Mouse (Mus musculus) intestine, embryonic 14.5 days (tissue): ENCODE measurements around the gene 9030025P20Rik. TPM values are rescaled to one million over a fixed set of nuclear protein-coding genes. Genes with fewer than 3 reads are reported as not detected.
"Not testable (repeated sequence)": the region's sequence is repeated elsewhere in the genome, so short reads cannot be mapped to it uniquely, and the experiment has no call there.

Source experiments
- ATAC-seq: fragments of 200-750 bp; cut with Nextera tagmentation; replicated peaks from 2 replicates; pipeline ENCODE4 v1.8.0; 2017; ENCODE audit warnings: low read depth, moderate number of reproducible peaks, moderate TSS enrichment, moderate library complexity; ENCODE audit not compliant: low FRiP score, low TSS enrichment
- DNase-seq: peaks from one replicate; pipeline ENCODE4 v3.0.0-alpha.2; 2018; ENCODE audit warnings: low spot score
- H3K27ac ChIP-seq: fragments of 300-500 bp; sonication (generic); 2 replicates; pipeline ENCODE4 v1.5.1; 2014; ENCODE audit warnings: low read depth, mild to moderate bottlenecking, control low read depth
- H3K27me3 ChIP-seq: fragments of 300-500 bp; sonication (generic); replicated peaks from 2 replicates; pipeline ENCODE4 v1.6.1; 2014; ENCODE audit warnings: low read length, control low read depth; ENCODE audit not compliant: control insufficient read depth, insufficient read depth
- H3K36me3 ChIP-seq: fragments of 300-500 bp; sonication (generic); 2 replicates; pipeline ENCODE4 v1.6.1; 2014; ENCODE audit warnings: low read length, control low read depth; ENCODE audit not compliant: control insufficient read depth, insufficient read depth
- H3K4me1 ChIP-seq: fragments of 300-500 bp; sonication (generic); replicated peaks from 2 replicates; pipeline ENCODE4 v1.6.1; 2014; ENCODE audit warnings: low read length, control low read depth, mixed read lengths; ENCODE audit not compliant: control insufficient read depth, insufficient read depth
- H3K4me2 ChIP-seq: fragments of 300-500 bp; sonication (generic); 2 replicates; pipeline ENCODE4 v1.6.1; 2014; ENCODE audit warnings: low read length
- H3K4me3 ChIP-seq: fragments of 300-500 bp; sonication (generic); 2 replicates; pipeline ENCODE4 v1.5.1; 2014; ENCODE audit warnings: low read depth, low read length, control low read depth, mixed read lengths
- H3K9ac ChIP-seq: fragments of 300-500 bp; sonication (generic); 2 replicates; pipeline ENCODE4 v1.6.1; 2014; ENCODE audit warnings: mild to moderate bottlenecking, low read length
- H3K9me3 ChIP-seq: fragments of 300-500 bp; sonication (generic); 2 replicates; pipeline ENCODE4 v1.6.1; 2016; ENCODE audit warnings: low read length, control low read depth; ENCODE audit not compliant: control insufficient read depth
- WGBS: fragments of 180-500 bp; shearing (Covaris S2); extraction: QIAGEN DNeasy Blood & Tissue Kit; methylation state at CpG from one replicate; pipeline ENCODE4 v1.1.7; 2014; 5-methylcytosine and 5-hydroxymethylcytosine counted together
- polyA plus RNA-seq: library from polyadenylated mRNA; unstranded; fragments of >200 nt; fragmentation: Nextera tagmentation; extraction: Ambion mirVana; gene quantifications from 2 replicates; pipeline ENCODE4 v1.2.1, GENCODE M21; 2014

9030025P20Rik gene
- 5.7 and 9.4 TPM in 2 replicates for polyA plus RNA-seq

DNA sequence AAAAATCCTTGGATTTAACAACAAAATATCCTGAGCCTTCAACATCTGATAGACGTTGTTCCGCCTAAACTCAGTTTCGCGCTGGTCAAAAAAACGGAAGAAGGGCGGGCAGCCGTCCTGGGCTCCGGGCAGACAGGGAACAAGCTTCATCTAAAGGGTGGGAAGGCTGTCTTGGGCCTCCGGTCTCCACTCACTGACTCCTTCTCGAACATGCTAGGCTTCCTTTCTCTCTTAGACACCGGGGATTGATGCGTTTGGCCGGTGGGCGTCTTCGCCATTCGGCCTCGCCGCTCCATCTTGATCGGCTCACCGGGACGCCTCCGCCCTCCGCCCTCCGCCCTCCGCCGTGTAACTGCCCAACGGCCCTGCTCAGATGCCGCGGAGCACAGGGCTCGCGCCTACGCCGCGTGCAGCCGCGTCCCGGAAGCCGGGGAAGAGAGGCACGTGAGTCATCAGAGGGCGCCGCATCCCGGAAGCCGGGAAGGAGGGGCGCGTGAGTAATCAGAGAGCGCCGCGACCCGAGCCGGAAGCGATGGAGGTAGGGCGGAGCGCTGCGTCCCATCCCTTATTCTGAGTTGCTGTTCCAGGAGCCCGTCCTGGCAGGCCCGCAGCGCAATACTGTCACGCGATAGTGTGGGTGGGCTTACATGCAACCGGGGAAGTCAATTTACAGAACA, at the start of gene 9030025P20Rik, which contains the start of gene Gm3417:
TSS of gene 9030025P20Rik (plus strand) at position 107 of the 677 bp plus-strand sequence.
TSS of gene Gm3417 (minus strand) at position 429 of the 677 bp plus-strand sequence.
- H3K4me3 ChIP-seq, H3K27me3 ChIP-seq, H3K36me3 ChIP-seq, H3K4me1 ChIP-seq, H3K27ac ChIP-seq, DNase-seq, H3K9ac ChIP-seq, H3K9me3 ChIP-seq, H3K4me2 ChIP-seq: not testable (repeated sequence)
- WGBS = no CpG with 5 or more reads among the region's 60 CpGs
- peak; percentile 98 for ATAC-seq

- no peaks in the 10 kb centered on the region for H3K27me3 ChIP-seq
- 69% methylated on average over 5 of the region's 5 CpGs for WGBS
Observed at GRCm38 (mm10) chr17:14928631-14929030, 49.6 kb upstream of the 9030025P20Rik start.

GRCm38 (mm10) chr17:14930697-14931096, 47.6 kb upstream of the 9030025P20Rik start:
- DNase-seq (no peak), ATAC-seq (no peak)
- Histone ChIP-seq H3K27ac (no peak overlapping the region), H3K4me3 (no peak overlapping the region), H3K4me2 (no peak overlapping the region), H3K36me3 (no peaks in the 10 kb centered on the region), H3K9me3 (no peaks in the 10 kb centered on the region), H3K27me3 (no peaks in the 10 kb centered on the region), H3K9ac (no peak overlapping the region), H3K4me1 (no peaks in the 10 kb centered on the region)
- 83% methylated on average over 7 of the region's 7 CpGs for WGBS

More at GRCm38 (mm10) chr17:14928631-14929030, 49.6 kb upstream of the 9030025P20Rik start:
- H3K9ac ChIP-seq = no peak overlapping the region
- H3K4me2 ChIP-seq = no peak overlapping the region
- no peaks in the 10 kb centered on the region for H3K9me3 ChIP-seq
- DNase-seq = no peak
- H3K36me3 ChIP-seq = no peaks in the 10 kb centered on the region
- H3K4me1 ChIP-seq = no peaks in the 10 kb centered on the region
- no peak overlapping the region for H3K27ac ChIP-seq
- ATAC-seq = no peak
- no peak overlapping the region for H3K4me3 ChIP-seq

GRCm38 (mm10) chr17:14931469-14931868, 46.8 kb upstream of the 9030025P20Rik start:
- H3K4me3 ChIP-seq = no peak overlapping the region
- no peak overlapping the region for H3K4me2 ChIP-seq
- no peak for DNase-seq
- no peak overlapping the region for H3K9ac ChIP-seq
- no peaks in the 10 kb centered on the region for H3K9me3 ChIP-seq
- H3K27ac ChIP-seq = no peak overlapping the region
- WGBS = 83% methylated on average over 5 of the region's 5 CpGs
- no peaks in the 10 kb centered on the region for H3K4me1 ChIP-seq
- ATAC-seq = no peak
- no peaks in the 10 kb centered on the region for H3K36me3 ChIP-seq
- no peaks in the 10 kb centered on the region for H3K27me3 ChIP-seq

DNA sequence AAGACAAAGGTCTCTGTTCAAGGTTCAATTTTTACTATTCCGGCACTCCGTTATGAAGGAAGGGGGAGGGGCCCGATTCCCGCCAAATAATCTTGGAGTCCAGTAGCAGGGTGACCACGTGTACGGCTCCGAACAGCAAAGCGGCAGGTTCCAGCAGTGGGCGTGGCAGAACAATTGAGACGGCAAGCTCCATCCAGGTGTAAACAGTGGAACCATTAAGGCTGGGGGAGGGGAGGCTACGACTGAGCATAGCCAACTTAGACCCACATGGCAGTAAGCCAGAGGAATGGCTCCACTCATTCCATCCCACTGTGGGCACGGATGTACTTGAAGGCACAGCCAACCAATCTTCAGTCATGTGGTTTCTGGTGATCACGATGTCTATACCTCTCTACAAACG, 43.0 kb upstream of the 9030025P20Rik start:
- H3K4me3 ChIP-seq, H3K4me2 ChIP-seq, H3K27me3 ChIP-seq, H3K27ac ChIP-seq, H3K9me3 ChIP-seq, ATAC-seq, H3K4me1 ChIP-seq, DNase-seq, H3K9ac ChIP-seq, H3K36me3 ChIP-seq: not testable (repeated sequence)
- WGBS = 79% methylated on average over 14 of the region's 14 CpGs

GRCm38 (mm10) chr17:14935841-14936605, 42.2 kb upstream of the 9030025P20Rik start:
- Histone ChIP-seq H3K27me3 (no peaks in the 10 kb centered on the region), H3K4me2 (no peak overlapping the region), H3K27ac (no peak overlapping the region), H3K4me1 (no peaks in the 10 kb centered on the region), H3K9ac (no peak overlapping the region), H3K9me3 (no peaks in the 10 kb centered on the region), H3K36me3 (no peaks in the 10 kb centered on the region), H3K4me3 (no peak overlapping the region)
- ATAC-seq (no peak), DNase-seq (no peak)
- 59% methylated on average over 5 of the region's 5 CpGs for WGBS

DNA sequence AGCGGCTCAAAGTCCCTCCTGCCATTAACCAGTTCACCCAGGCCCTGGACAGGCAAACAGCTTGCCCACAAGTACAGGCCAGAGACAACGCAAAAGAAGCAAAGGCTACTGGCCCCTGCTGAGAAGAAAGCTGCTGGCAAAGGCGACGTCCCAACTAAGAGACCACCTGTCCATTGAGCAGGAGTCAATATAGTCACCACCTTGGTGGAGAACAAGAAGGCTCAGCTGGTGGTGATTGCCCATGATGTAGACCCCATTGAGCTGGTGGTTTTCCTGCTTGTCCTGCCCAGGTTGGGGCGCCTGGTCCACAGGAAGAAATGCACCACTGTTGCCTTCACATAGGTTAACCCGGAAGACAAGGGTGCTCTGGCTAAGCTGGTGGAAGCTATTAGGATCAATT, 36.1 kb upstream of the 9030025P20Rik start:
- 70% methylated on average over 6 of the region's 6 CpGs for WGBS
- Histone ChIP-seq H3K4me1 (peaks cover 20% of the 10 kb centered on the region), H3K4me2 (peak overlapping the region; percentile 56), H3K4me3 (peak overlapping the region; percentile 87), H3K9ac (peak overlapping the region; percentile 77; the same call in 1 of the 2 replicates), H3K36me3 (peaks cover 31% of the 10 kb centered on the region), H3K27ac (0 out of 2 replicates have a peak overlapping the region, but pooled peaks have one; percentile 34)
- H3K9me3 ChIP-seq, DNase-seq, ATAC-seq, H3K27me3 ChIP-seq: not testable (repeated sequence)

DNA sequence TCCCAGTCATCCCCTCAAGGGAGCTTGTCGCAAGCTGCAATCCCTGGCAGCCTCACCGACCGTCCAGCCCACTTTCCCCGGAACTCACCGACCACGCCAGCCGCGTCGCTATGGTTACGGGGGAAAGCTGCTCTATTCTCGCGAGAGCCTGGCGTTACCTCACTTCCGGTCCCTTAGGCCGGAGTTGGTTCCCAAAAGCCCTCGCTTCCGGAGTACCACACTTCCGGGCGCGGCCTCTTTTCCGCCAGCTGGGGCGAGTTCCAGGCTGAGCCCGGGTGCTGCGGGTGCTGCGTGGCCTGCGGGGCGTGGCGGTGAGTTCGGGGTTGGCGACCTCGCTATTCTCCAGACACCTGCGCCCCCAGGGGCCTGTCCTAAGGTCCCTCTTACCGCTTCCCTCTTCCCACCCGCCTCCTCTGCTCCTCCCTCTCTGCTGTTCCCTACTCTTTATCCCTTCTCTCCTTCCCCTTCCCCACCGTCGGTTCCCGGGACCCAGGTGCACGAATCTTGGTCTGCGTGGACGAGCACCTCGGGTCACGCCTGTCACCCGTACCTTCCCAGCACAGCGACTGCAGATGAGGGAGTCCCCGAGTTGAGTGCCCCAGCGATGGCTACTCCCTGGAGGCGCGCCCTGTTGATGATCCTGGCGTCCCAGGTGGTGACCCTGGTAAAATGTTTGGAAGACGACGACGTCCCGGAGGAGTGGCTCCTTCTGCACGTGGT, 35.1 kb upstream of the 9030025P20Rik start, which contains the start of the genes Wdr27 and 1600012H06Rik:
TSS of gene Wdr27 (minus strand) at position 150 of the 720 bp plus-strand sequence.
TSS of gene 1600012H06Rik (plus strand) at position 176 of the 720 bp plus-strand sequence.
- Histone ChIP-seq H3K36me3 (peaks cover 35% of the 10 kb centered on the region), H3K4me3 (peak within 1 kb of the TSS; percentile 87), H3K9ac (peak within 1 kb of the TSS; percentile 77), H3K4me2 (peak within 1 kb of the TSS; percentile 95), H3K9me3 (no peaks in the 10 kb centered on the region), H3K27ac (peak within 1 kb of the TSS; percentile 65), H3K27me3 (no peaks in the 10 kb centered on the region), H3K4me1 (peaks cover 20% of the 10 kb centered on the region)
- under 1% methylated on average over 54 of the region's 54 CpGs for WGBS
- peak; percentile 99 for DNase-seq
- ATAC-seq = peak; percentile 98
